Mouse (Mus musculus): ENCODE measurements around the gene Nme1.

DNA sequence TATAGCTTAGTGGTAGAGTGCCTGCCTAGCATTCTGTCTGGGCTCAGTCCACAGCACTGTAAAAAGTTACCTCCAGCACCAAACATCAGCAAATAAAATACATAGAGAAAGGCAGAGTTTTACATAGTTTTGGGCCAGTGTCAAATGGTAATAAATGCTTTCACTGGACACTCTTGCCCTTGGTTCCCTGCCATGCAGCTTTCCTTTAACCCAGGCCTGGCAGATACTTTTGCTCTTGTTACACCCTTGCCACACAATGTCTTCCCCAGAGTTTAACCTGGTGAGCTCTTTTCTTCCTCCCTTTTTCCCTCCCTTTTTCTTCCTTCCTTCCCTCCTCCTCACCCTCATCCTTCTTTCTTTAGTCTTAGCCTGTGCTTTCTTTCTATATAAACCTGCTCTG, 31.0 kb upstream of the Nme1 start:
- TF ChIP-seq POLR2A (IDR thresholded peaks at IDR 0.05; ENCODE audit: insufficient read depth, low read length) (no peak), EP300 (IDR thresholded peaks at IDR 0.05; ENCODE audit: insufficient read depth, low read depth, low read length) (no peak)
